Comparison of ENCODE assay signal across 8 mouse cellular contexts in genomic region chr4:105122429-105122828, GRCm38 (mm10). TPM values are rescaled to one million over a fixed set of nuclear protein-coding genes. Genes with fewer than 3 reads are reported as not detected.
A peak's percentile ranks its signal among the peaks of the same experiment; 100 is the strongest.
DNase-seq lines count a peak whose midpoint lies in the region; ATAC-seq and TF ChIP-seq lines count a peak whose summit lies in the region.

No protein-coding gene starts in this region.

- no peak for TF ChIP-seq EP300 in liver, postnatal 0 days (IDR thresholded peaks at IDR 0.05; ENCODE audit: low read depth)

- peak; percentile 70 for TF ChIP-seq CTCF in liver, postnatal 0 days (IDR thresholded peaks at IDR 0.05; ENCODE audit: low read depth)

- H3K27me3 ChIP-seq in midbrain, embryonic 10.5 days (ENCODE audit: low read depth, poor library complexity, severe bottlenecking), result no peaks in the 10 kb centered on the region
- H3K27me3 ChIP-seq in midbrain, embryonic 16.5 days (ENCODE audit: control insufficient read depth, insufficient read depth, low read depth, low read length), result no peaks in the 10 kb centered on the region
- no peaks in the 10 kb centered on the region for H3K27me3 ChIP-seq in liver, postnatal 0 days (ENCODE audit: insufficient read depth, low read length)

- H3K36me3 ChIP-seq in midbrain, embryonic 10.5 days, result no peaks in the 10 kb centered on the region
- H3K36me3 ChIP-seq in midbrain, embryonic 16.5 days (ENCODE audit: control insufficient read depth, insufficient read depth, low read length), result no peaks in the 10 kb centered on the region
- no peaks in the 10 kb centered on the region for H3K36me3 ChIP-seq in liver, postnatal 0 days (replicated peaks; ENCODE audit: insufficient read depth, low read length)

- H3K9ac ChIP-seq in midbrain, embryonic 16.5 days (ENCODE audit: low read depth, low read length), result no peak overlapping the region
- H3K9ac ChIP-seq in liver, postnatal 0 days (replicated peaks), result no peak overlapping the region

- no peak overlapping the region for H3K27ac ChIP-seq in midbrain, embryonic 10.5 days (replicated peaks)
- H3K27ac ChIP-seq in midbrain, embryonic 16.5 days (ENCODE audit: low read length), result no peak overlapping the region
- no peak overlapping the region for H3K27ac ChIP-seq in liver, postnatal 0 days (ENCODE audit: low read depth)

- no peak overlapping the region for H3K4me3 ChIP-seq in midbrain, embryonic 10.5 days
- H3K4me3 ChIP-seq in midbrain, embryonic 16.5 days (ENCODE audit: low read depth, low read length), result no peak overlapping the region
- H3K4me3 ChIP-seq in liver, postnatal 0 days (ENCODE audit: low read depth, low read length), result no peak overlapping the region

- WGBS in midbrain, embryonic 10.5 days, result 50% methylated on average over 8 of the region's 8 CpGs
- 43% methylated on average over 7 of the region's 8 CpGs for WGBS in midbrain, embryonic 16.5 days
- 33% methylated on average over 8 of the region's 8 CpGs for WGBS in liver, postnatal 0 days (ENCODE audit: insufficient replicate concordance)

- no peaks in the 10 kb centered on the region for H3K9me3 ChIP-seq in midbrain, embryonic 10.5 days (replicated peaks)
- no peaks in the 10 kb centered on the region for H3K9me3 ChIP-seq in midbrain, embryonic 16.5 days (replicated peaks; ENCODE audit: control insufficient read depth, low read length, poor library complexity, severe bottlenecking)
- no peaks in the 10 kb centered on the region for H3K9me3 ChIP-seq in liver, postnatal 0 days (ENCODE audit: low read length)

- 0 out of 2 replicates have a peak, but pooled peaks cover 3% of the 10 kb centered on the region for H3K4me1 ChIP-seq in midbrain, embryonic 10.5 days
- no peaks in the 10 kb centered on the region for H3K4me1 ChIP-seq in midbrain, embryonic 16.5 days (ENCODE audit: control insufficient read depth, insufficient read depth, low read length)
- H3K4me1 ChIP-seq in liver, postnatal 0 days (ENCODE audit: insufficient read depth), result no peaks in the 10 kb centered on the region

- peak; percentile 59 for DNase-seq in midbrain, embryonic 10.5 days (ENCODE audit: low spot score)
- peak; percentile 85 for DNase-seq in adrenal gland, postnatal 10 days
- DNase-seq in embryo, embryonic 9.5 days (ENCODE audit: extremely low spot score), result peak; percentile 54
- DNase-seq in induced T-regulatory cell, adult 2 months (ENCODE audit: low read depth), result peak; percentile 11
- peak; percentile 79 for DNase-seq in liver, postnatal 0 days
- DNase-seq in right cerebral cortex, postnatal 4 days, result peak; percentile 65

- H3K4me2 ChIP-seq in midbrain, embryonic 16.5 days (ENCODE audit: low read length), result no peak overlapping the region
- H3K4me2 ChIP-seq in liver, postnatal 0 days (ENCODE audit: low read depth, low read length), result no peak overlapping the region

- ATAC-seq in midbrain, embryonic 16.5 days, result no peak
- ATAC-seq in liver, postnatal 0 days, result no peak
- ATAC-seq in erythroid progenitor cell, adult 5-6 weeks (replicated peaks; ENCODE audit: low FRiP score, poor library complexity, severe bottlenecking), result no peak

RNA-seq across cellular contexts. Expression of gene Prkaa2, which starts 12.7 kb away (rescaled TPM):
- polyA plus RNA-seq in midbrain, embryonic 10.5 days (2016; fragmentation: Nextera tagmentation; extraction: Ambion mirVana), result 1.9 and 2.6 TPM in 2 replicates
- polyA plus RNA-seq in midbrain, embryonic 16.5 days (2015; fragmentation: Nextera tagmentation; extraction: Ambion mirVana), result 17.7 and 18.6 TPM in 2 replicates
- 10 to 100 TPM in 1 of 2 experiments, 1 to 10 TPM in 1; 7.6 to 12.7 TPM for total RNA-seq in adrenal gland, postnatal 10 days (2021)
- 1.1 TPM in 2 replicates for polyA plus RNA-seq in liver, postnatal 0 days (2015; fragmentation: Nextera tagmentation; extraction: Ambion mirVana)
- total RNA-seq in erythroid progenitor cell, adult 5-6 weeks (2015; ENCODE audit: low replicate concordance), result not detected in 2 replicates
- not detected in 2 replicates for total RNA-seq in erythroid progenitor cell, adult 5-6 weeks (2017; ENCODE audit: low replicate concordance)

RNA-seq across cellular contexts. Expression of gene Plpp3, which starts 34.7 kb away (rescaled TPM):
- 44.5 and 55.6 TPM in 2 replicates for polyA plus RNA-seq in midbrain, embryonic 10.5 days (2016; fragmentation: Nextera tagmentation; extraction: Ambion mirVana)
- polyA plus RNA-seq in midbrain, embryonic 16.5 days (2015; fragmentation: Nextera tagmentation; extraction: Ambion mirVana), result 71.7 and 102 TPM in 2 replicates
- total RNA-seq in adrenal gland, postnatal 10 days (2021), result 100 to 1,000 TPM; 157 to 169 TPM
- 50.3 and 62.4 TPM in 2 replicates for polyA plus RNA-seq in liver, postnatal 0 days (2015; fragmentation: Nextera tagmentation; extraction: Ambion mirVana)
- total RNA-seq in erythroid progenitor cell, adult 5-6 weeks (2015; ENCODE audit: low replicate concordance), result 0.84 and 3.2 TPM in 2 replicates
- 0.08 and 0.64 TPM in 2 replicates for total RNA-seq in erythroid progenitor cell, adult 5-6 weeks (2017; ENCODE audit: low replicate concordance)

Comparison
In these comparisons a context has a peak if more than half of its experiments do, and no peak if none do; other contexts are left out.
1. DNase-seq: peak in every context shown above with its lines; median percentile 85 in adrenal gland, postnatal 10 days; 79 in liver, postnatal 0 days; 65 in right cerebral cortex, postnatal 4 days; 59 in midbrain, embryonic 10.5 days; 54 in embryo, embryonic 9.5 days; 11 in induced T-regulatory cell, adult 2 months.